Mouse (Mus musculus) 3T3-L1 (cell line): ENCODE results near the gene Fam222a.

Experiments used
- DNase-seq: peaks from one replicate; pipeline ENCODE4 v3.0.0-alpha.2; 2015; ENCODE audit warnings: low read depth, low spot score

The Fam222a gene

GRCm38 (mm10) chr5:114651449-114651848 is 83.6 kb downstream of the Fam222a start:
- DNase-seq, result no peak

GRCm38 (mm10) chr5:114653656-114654437 is 86.0 kb downstream of the Fam222a start:
- DNase-seq, result no peak

GRCm38 (mm10) chr5:114655721-114656120 is 87.9 kb downstream of the Fam222a start:
- no peak for DNase-seq

GRCm38 (mm10) chr5:114656305-114656704 is 88.5 kb downstream of the Fam222a start:
- no peak for DNase-seq

- no peak for DNase-seq
Measured at GRCm38 (mm10) chr5:114657426-114657825, 89.6 kb downstream of the Fam222a start.

GRCm38 (mm10) chr5:114658255-114658654 is 90.4 kb downstream of the Fam222a start, which contains the start of gene Trpv4:
Gene Trpv4 (minus strand): TSS chr5:114658421.
- no peak for DNase-seq

GRCm38 (mm10) chr5:114661029-114661428 is 93.2 kb downstream of the Fam222a start:
- DNase-seq, result no peak
